In genomic region chr6:52713897-52714509, GRCm38 (mm10) we compare ENCODE assay signal across 8 mouse cellular contexts. TPM values are rescaled to one million over a fixed set of nuclear protein-coding genes. Genes with fewer than 3 reads are reported as not detected.
DNase-seq lines count a peak whose midpoint lies in the region; ATAC-seq lines count a peak whose summit lies in the region.

No protein-coding gene starts in this region.

- peak overlapping the region; percentile 95 for H3K9ac ChIP-seq in intestine, embryonic 15.5 days

- no peaks in the 10 kb centered on the region; the same call in 1 of the 2 replicates for H3K4me1 ChIP-seq in intestine, embryonic 15.5 days (replicated peaks)
- H3K4me1 ChIP-seq in midbrain, embryonic 10.5 days: peaks cover 10% of the 10 kb centered on the region

- ATAC-seq in activated CD4-positive, CD25-positive, alpha-beta regulatory T cell, adult 4 months: peak; percentile 71
- peak; percentile 93 for ATAC-seq in intestine, embryonic 15.5 days

- peak overlapping the region; percentile 99 for H3K4me3 ChIP-seq in intestine, embryonic 15.5 days (replicated peaks)
- peak overlapping the region; percentile 94 for H3K4me3 ChIP-seq in midbrain, embryonic 10.5 days

- no peaks in the 10 kb centered on the region for H3K9me3 ChIP-seq in intestine, embryonic 15.5 days
- no peaks in the 10 kb centered on the region for H3K9me3 ChIP-seq in midbrain, embryonic 10.5 days (replicated peaks)

- peak; percentile 79 for DNase-seq in embryo, embryonic 11 days
- DNase-seq in gastrocnemius, postnatal 25 days: peak; percentile 69
- DNase-seq in left cerebral cortex, postnatal 4 days: peak; percentile 54
- no peak for DNase-seq in midbrain, embryonic 10.5 days (ENCODE audit: low spot score)
- peak; percentile 66 for DNase-seq in right cerebral cortex, postnatal 25 days
- peak; percentile 67 for DNase-seq in urinary bladder, postnatal 25 days (ENCODE audit: low spot score)

- no peaks in the 10 kb centered on the region for H3K36me3 ChIP-seq in intestine, embryonic 15.5 days
- no peaks in the 10 kb centered on the region for H3K36me3 ChIP-seq in midbrain, embryonic 10.5 days

- intact Hi-C loops in left cerebral cortex, postnatal 4 days (cut with DNase I): no loop called here

- peak overlapping the region; percentile 60 for H3K4me2 ChIP-seq in intestine, embryonic 15.5 days (replicated peaks)

- WGBS in intestine, embryonic 15.5 days: under 1% methylated on average over 52 of the region's 52 CpGs
- under 1% methylated on average over 50 of the region's 52 CpGs for WGBS in midbrain, embryonic 10.5 days

- peak overlapping the region; percentile 91 for H3K27ac ChIP-seq in intestine, embryonic 15.5 days
- peak overlapping the region; percentile 91 for H3K27ac ChIP-seq in midbrain, embryonic 10.5 days (replicated peaks)

- H3K27me3 ChIP-seq in intestine, embryonic 15.5 days (replicated peaks): no peaks in the 10 kb centered on the region
- no peaks in the 10 kb centered on the region for H3K27me3 ChIP-seq in midbrain, embryonic 10.5 days (ENCODE audit: low read depth, poor library complexity, severe bottlenecking)

RNA-seq across cellular contexts. Expression of gene Tax1bp1, which starts 0.5 kb away (rescaled TPM):
- polyA plus RNA-seq in activated CD4-positive, CD25-positive, alpha-beta regulatory T cell, adult 4 months (2017; shearing (Covaris generic)): 100 to 1,000 TPM; 210 to 248 TPM
- total RNA-seq in gastrocnemius, postnatal 25 days (2021): 10 to 100 TPM; 65.9 to 67.8 TPM
- polyA plus RNA-seq in intestine, embryonic 15.5 days (2015; fragmentation: Nextera tagmentation; extraction: Ambion mirVana): 162 and 172 TPM in 2 replicates
- 100 to 1,000 TPM; 106 to 109 TPM for total RNA-seq in left cerebral cortex, postnatal 4 days (2021)
- polyA plus RNA-seq in midbrain, embryonic 10.5 days (2016; fragmentation: Nextera tagmentation; extraction: Ambion mirVana): 116 and 132 TPM in 2 replicates
